7 mouse cellular contexts compared by ENCODE assay signal in genomic region chr13:59770847-59771246, GRCm38 (mm10). TPM values are rescaled to one million over a fixed set of nuclear protein-coding genes. Genes with fewer than 3 reads are reported as not detected.
DNase-seq lines count a peak whose midpoint lies in the region; ATAC-seq lines count a peak whose summit lies in the region.

No protein-coding gene starts in this region.

- H3K27me3 ChIP-seq in megakaryocyte, embryonic 14.5 days (replicated peaks), result no peaks in the 10 kb centered on the region
- H3K27me3 ChIP-seq in heart, embryonic 13.5 days (replicated peaks), result no peaks in the 10 kb centered on the region
- no peaks in the 10 kb centered on the region for H3K27me3 ChIP-seq in liver, embryonic 13.5 days
- no peaks in the 10 kb centered on the region for H3K27me3 ChIP-seq in stomach, embryonic 14.5 days (ENCODE audit: control insufficient read depth, insufficient read depth, low read length)

- peak; percentile 58 for DNase-seq in brain, adult 2 months (ENCODE audit: low read depth, low spot score)
- peak; percentile 59 for DNase-seq in liver, embryonic 13.5 days
- DNase-seq in urinary bladder, postnatal 36 days (ENCODE audit: low spot score in 2 of 2), result no peak

- WGBS in heart, embryonic 13.5 days, result 25% methylated on average over 9 of the region's 9 CpGs
- WGBS in liver, embryonic 13.5 days (ENCODE audit: insufficient replicate concordance), result 13% methylated on average over 9 of the region's 9 CpGs
- 56% methylated on average over 9 of the region's 9 CpGs for WGBS in stomach, embryonic 14.5 days

- H3K4me2 ChIP-seq in heart, embryonic 13.5 days, result peak overlapping the region; percentile 87
- peak overlapping the region; percentile 88 for H3K4me2 ChIP-seq in liver, embryonic 13.5 days
- H3K4me2 ChIP-seq in stomach, embryonic 14.5 days (replicated peaks; ENCODE audit: low read depth, low read length), result peak overlapping the region; percentile 43

- H3K4me3 ChIP-seq in megakaryocyte, embryonic 14.5 days (replicated peaks), result peak overlapping the region; percentile 94
- H3K4me3 ChIP-seq in heart, embryonic 13.5 days, result peak overlapping the region; percentile 87
- peak overlapping the region; percentile 92 for H3K4me3 ChIP-seq in liver, embryonic 13.5 days (replicated peaks)
- peak overlapping the region; percentile 81; the same call in 1 of the 2 replicates for H3K4me3 ChIP-seq in stomach, embryonic 14.5 days (ENCODE audit: low read depth, low read length)

- ATAC-seq in megakaryocyte, adult 5-6 weeks (ENCODE audit: poor library complexity, severe bottlenecking), result no peak
- ATAC-seq in heart, embryonic 13.5 days (ENCODE audit: extremely low read depth, insufficient number of reproducible peaks, low FRiP score, low TSS enrichment), result no peak
- peak; percentile 32 for ATAC-seq in liver, embryonic 13.5 days (ENCODE audit: low read depth)
- no peak for ATAC-seq in stomach, embryonic 14.5 days (ENCODE audit: insufficient number of reproducible peaks, insufficient read depth, low FRiP score, low read depth)

- no peaks in the 10 kb centered on the region for H3K9me3 ChIP-seq in megakaryocyte, embryonic 14.5 days
- H3K9me3 ChIP-seq in heart, embryonic 13.5 days, result no peaks in the 10 kb centered on the region
- H3K9me3 ChIP-seq in liver, embryonic 13.5 days (replicated peaks), result no peaks in the 10 kb centered on the region
- no peaks in the 10 kb centered on the region for H3K9me3 ChIP-seq in stomach, embryonic 14.5 days (ENCODE audit: control insufficient read depth, low read depth, low read length)

- peaks cover 73% of the 10 kb centered on the region for H3K4me1 ChIP-seq in megakaryocyte, embryonic 14.5 days
- H3K4me1 ChIP-seq in heart, embryonic 13.5 days, result peaks cover 60% of the 10 kb centered on the region
- H3K4me1 ChIP-seq in liver, embryonic 13.5 days (replicated peaks), result peaks cover 66% of the 10 kb centered on the region
- H3K4me1 ChIP-seq in stomach, embryonic 14.5 days (ENCODE audit: control insufficient read depth, insufficient read depth, low read length), result peaks cover 35% of the 10 kb centered on the region

- peak overlapping the region; percentile 99 for H3K27ac ChIP-seq in heart, embryonic 13.5 days (replicated peaks)
- H3K27ac ChIP-seq in liver, embryonic 13.5 days, result peak overlapping the region; percentile 100
- H3K27ac ChIP-seq in stomach, embryonic 14.5 days (ENCODE audit: low read length), result peak overlapping the region; percentile 86

- peak overlapping the region; percentile 84 for H3K9ac ChIP-seq in heart, embryonic 13.5 days
- H3K9ac ChIP-seq in liver, embryonic 13.5 days, result peak overlapping the region; percentile 86
- no peak overlapping the region for H3K9ac ChIP-seq in stomach, embryonic 14.5 days (replicated peaks; ENCODE audit: low read depth, low read length)

- H3K36me3 ChIP-seq in megakaryocyte, embryonic 14.5 days (replicated peaks; ENCODE audit: low read length), result peaks cover 64% of the 10 kb centered on the region
- peaks cover 49% of the 10 kb centered on the region for H3K36me3 ChIP-seq in heart, embryonic 13.5 days
- peaks cover 57% of the 10 kb centered on the region for H3K36me3 ChIP-seq in liver, embryonic 13.5 days
- peaks cover 25% of the 10 kb centered on the region; the same call in 1 of the 2 replicates for H3K36me3 ChIP-seq in stomach, embryonic 14.5 days (ENCODE audit: control insufficient read depth, insufficient read depth, low read length)

RNA-seq across cellular contexts. Expression of gene Isca1, which starts 1.2 kb away (rescaled TPM):
- polyA plus RNA-seq in megakaryocyte, embryonic 14.5 days (2012; ENCODE audit: insufficient read depth, low replicate concordance), result 58.1 and 113 TPM in 2 replicates
- total RNA-seq in megakaryocyte, adult 5-6 weeks (2015), result 39.7 and 41.7 TPM in 2 replicates
- 19.2 and 21.3 TPM in 2 replicates for total RNA-seq in megakaryocyte, adult 5-6 weeks (2017)
- polyA plus RNA-seq in heart, embryonic 13.5 days (2015; fragmentation: Nextera tagmentation; extraction: Ambion mirVana), result 169 and 173 TPM in 2 replicates
- polyA plus RNA-seq in liver, embryonic 13.5 days (2015; fragmentation: Nextera tagmentation; extraction: Ambion mirVana), result 218 and 244 TPM in 2 replicates
- 120 and 121 TPM in 2 replicates for polyA plus RNA-seq in stomach, embryonic 14.5 days (2014; fragmentation: Nextera tagmentation; extraction: Ambion mirVana)

RNA-seq across cellular contexts. Expression of gene Gm49354, which starts 11.2 kb away (rescaled TPM):
- 8.0 and 26.4 TPM in 2 replicates for polyA plus RNA-seq in megakaryocyte, embryonic 14.5 days (2012; ENCODE audit: insufficient read depth, low replicate concordance)
- total RNA-seq in megakaryocyte, adult 5-6 weeks (2015), result not detected in 2 replicates
- not detected in 2 replicates for total RNA-seq in megakaryocyte, adult 5-6 weeks (2017)
- polyA plus RNA-seq in heart, embryonic 13.5 days (2015; fragmentation: Nextera tagmentation; extraction: Ambion mirVana), result not detected in 2 replicates
- not detected in 2 replicates for polyA plus RNA-seq in liver, embryonic 13.5 days (2015; fragmentation: Nextera tagmentation; extraction: Ambion mirVana)
- polyA plus RNA-seq in stomach, embryonic 14.5 days (2014; fragmentation: Nextera tagmentation; extraction: Ambion mirVana), result not detected in 2 replicates

RNA-seq across cellular contexts. Expression of gene 1700014D04Rik, which starts 24.3 kb away (rescaled TPM):
- not detected in 2 replicates for polyA plus RNA-seq in megakaryocyte, embryonic 14.5 days (2012; ENCODE audit: insufficient read depth, low replicate concordance)
- total RNA-seq in megakaryocyte, adult 5-6 weeks (2015), result not detected in 2 replicates
- 0.04 TPM in 1 of 2 replicates, not detected in the other for total RNA-seq in megakaryocyte, adult 5-6 weeks (2017)
- not detected in 2 replicates for polyA plus RNA-seq in heart, embryonic 13.5 days (2015; fragmentation: Nextera tagmentation; extraction: Ambion mirVana)
- not detected in 2 replicates for polyA plus RNA-seq in liver, embryonic 13.5 days (2015; fragmentation: Nextera tagmentation; extraction: Ambion mirVana)
- polyA plus RNA-seq in stomach, embryonic 14.5 days (2014; fragmentation: Nextera tagmentation; extraction: Ambion mirVana), result not detected in 2 replicates

RNA-seq across cellular contexts. Expression of gene Spata31d1d, which starts 39.3 kb away (rescaled TPM):
- 0.04 TPM in 1 of 2 replicates, not detected in the other for polyA plus RNA-seq in megakaryocyte, embryonic 14.5 days (2012; ENCODE audit: insufficient read depth, low replicate concordance)
- not detected in 2 replicates for total RNA-seq in megakaryocyte, adult 5-6 weeks (2015)
- not detected in 2 replicates for total RNA-seq in megakaryocyte, adult 5-6 weeks (2017)
- not detected in 2 replicates for polyA plus RNA-seq in heart, embryonic 13.5 days (2015; fragmentation: Nextera tagmentation; extraction: Ambion mirVana)
- not detected in 2 replicates for polyA plus RNA-seq in liver, embryonic 13.5 days (2015; fragmentation: Nextera tagmentation; extraction: Ambion mirVana)
- not detected in 2 replicates for polyA plus RNA-seq in stomach, embryonic 14.5 days (2014; fragmentation: Nextera tagmentation; extraction: Ambion mirVana)

RNA-seq across cellular contexts. Expression of gene Tut7, which starts 52.1 kb away (rescaled TPM):
- 4.3 and 11.4 TPM in 2 replicates for polyA plus RNA-seq in megakaryocyte, embryonic 14.5 days (2012; ENCODE audit: insufficient read depth, low replicate concordance)
- total RNA-seq in megakaryocyte, adult 5-6 weeks (2015), result 95.1 and 97.1 TPM in 2 replicates
- 177 and 194 TPM in 2 replicates for total RNA-seq in megakaryocyte, adult 5-6 weeks (2017)
- 30.6 and 32.7 TPM in 2 replicates for polyA plus RNA-seq in heart, embryonic 13.5 days (2015; fragmentation: Nextera tagmentation; extraction: Ambion mirVana)
- 54.4 and 61.8 TPM in 2 replicates for polyA plus RNA-seq in liver, embryonic 13.5 days (2015; fragmentation: Nextera tagmentation; extraction: Ambion mirVana)
- polyA plus RNA-seq in stomach, embryonic 14.5 days (2014; fragmentation: Nextera tagmentation; extraction: Ambion mirVana), result 49.4 and 50.0 TPM in 2 replicates

Comparison
In these comparisons a context has a peak if more than half of its experiments do, and no peak if none do; other contexts are left out.
1. DNase-seq: peak in brain, adult 2 months (single experiment) and liver, embryonic 13.5 days (single experiment); none in urinary bladder, postnatal 36 days (0 of 2).
2. Peak in every context shown above with its lines, with median percentiles within 50 percentile points of each other: H3K4me3 ChIP-seq, H3K27ac ChIP-seq and H3K4me2 ChIP-seq.